Mouse (Mus musculus): ENCODE measurements around the gene Gm28042. TPM values are rescaled to one million over a fixed set of nuclear protein-coding genes. Genes with fewer than 3 reads are reported as not detected.
A peak's percentile ranks its signal among the peaks of the same experiment; 100 is the strongest.

Gm28042 gene
- polyA plus RNA-seq, 1 experiment from 2014 or later, result 2.4 TPM

DNA sequence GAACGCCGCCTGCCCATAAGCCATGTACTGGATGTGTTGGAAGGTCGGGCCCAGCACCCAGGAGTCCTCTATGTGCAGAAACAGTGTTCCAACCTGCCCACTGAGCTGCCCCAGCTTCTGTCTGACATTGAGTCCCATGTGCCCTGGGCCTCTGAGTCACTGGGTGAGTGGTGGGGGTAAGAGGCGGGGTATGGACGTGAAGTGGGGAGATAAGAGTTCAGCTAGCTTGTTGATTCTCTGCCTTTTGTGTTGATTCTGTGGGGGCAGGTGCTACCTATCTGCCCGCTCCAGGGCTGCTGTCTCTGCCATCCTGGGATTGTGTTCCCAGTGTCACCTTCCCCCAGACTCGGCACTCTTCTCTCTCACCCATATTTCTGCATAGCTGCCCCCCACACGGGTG, 3.1 kb downstream of the Gm28042 start:
- no peak overlapping the region for H3K9ac ChIP-seq (ENCODE audit: low read depth, low read length)
- no peak for ATAC-seq
- 84% methylated on average over 8 of the region's 8 CpGs for WGBS
- H3K9me3 ChIP-seq (ENCODE audit: control insufficient read depth, low read length), result no peaks in the 10 kb centered on the region
- no peak overlapping the region for H3K4me3 ChIP-seq (ENCODE audit: low read length)
- no peak overlapping the region for H3K27ac ChIP-seq (ENCODE audit: low read length)
- no peak overlapping the region for H3K4me2 ChIP-seq (ENCODE audit: low read depth, low read length)
- peaks cover 10% of the 10 kb centered on the region for H3K36me3 ChIP-seq (ENCODE audit: control insufficient read depth, insufficient read depth, low read length)
- peaks cover 10% of the 10 kb centered on the region for H3K4me1 ChIP-seq (ENCODE audit: control insufficient read depth, insufficient read depth, low read length)
- H3K27me3 ChIP-seq (replicated peaks; ENCODE audit: control insufficient read depth, insufficient read depth, low read length), result no peaks in the 10 kb centered on the region

DNA sequence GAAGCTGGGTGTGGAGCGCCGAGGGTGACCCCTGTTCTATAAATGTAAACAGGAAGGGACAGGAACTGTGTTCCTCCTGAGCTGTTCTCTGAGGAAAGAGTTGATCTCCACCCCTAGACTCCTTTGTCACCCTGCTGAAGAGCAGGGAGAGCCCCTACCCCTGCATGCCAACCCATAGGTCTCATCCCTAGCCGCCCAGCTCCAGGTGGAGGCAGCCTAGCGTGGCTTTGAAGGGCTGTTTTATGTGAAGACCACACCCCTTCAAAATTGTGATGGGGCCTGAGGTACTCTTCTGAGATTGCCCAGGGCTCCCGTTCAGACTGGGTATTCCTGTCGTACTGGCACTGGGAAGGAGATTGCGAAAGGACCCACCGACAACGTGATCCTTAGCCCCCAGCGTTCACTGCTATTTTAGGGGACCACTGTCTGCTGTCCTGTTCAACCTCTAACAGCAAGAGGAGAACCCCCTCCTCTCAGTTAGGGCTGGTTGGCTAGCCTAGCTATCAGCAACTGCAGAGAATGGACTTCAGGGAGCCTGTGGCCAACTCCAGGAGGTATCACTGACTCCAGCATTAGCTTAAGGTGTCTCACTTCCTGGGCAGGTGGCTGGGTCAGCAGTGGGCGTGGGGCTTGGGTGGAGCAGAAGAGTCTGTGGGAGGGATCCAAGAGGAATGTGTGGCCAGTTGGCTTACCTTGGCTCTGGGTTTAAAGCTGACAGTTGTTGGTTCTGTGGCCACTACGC, 5.6 kb downstream of the Gm28042 start, which contains the start of gene Pla2g4b:
Gene Pla2g4b, plus strand, starts transcription at position 692 of the 742 bp plus-strand sequence.
- 85% methylated on average over 12 of the region's 12 CpGs for WGBS

DNA sequence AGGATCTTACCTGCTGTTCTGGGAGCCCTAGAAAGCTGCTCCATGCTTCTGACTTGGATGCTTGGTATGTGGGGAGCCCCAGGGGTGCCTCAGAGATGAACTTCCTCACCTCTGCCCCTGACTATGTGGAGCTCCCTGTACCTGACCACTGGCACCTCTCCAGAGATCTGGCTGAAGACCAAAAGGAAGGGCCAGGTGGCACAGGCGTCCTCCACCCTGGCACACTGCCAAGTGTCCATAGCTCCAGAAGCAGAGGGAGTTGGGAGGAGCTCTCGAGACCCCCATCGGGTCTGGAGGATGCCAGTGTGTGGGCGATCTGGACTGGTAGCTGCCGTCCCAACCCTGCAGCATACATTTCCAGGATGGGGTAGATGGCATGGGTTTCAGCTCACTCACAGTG, 6.4 kb downstream of the Gm28042 start:
- Histone ChIP-seq H3K9ac (ENCODE audit: low read depth, low read length) (no peak overlapping the region), H3K4me1 (ENCODE audit: control insufficient read depth, insufficient read depth, low read length) (no peaks in the 10 kb centered on the region), H3K27me3 (replicated peaks; ENCODE audit: control insufficient read depth, insufficient read depth, low read length) (no peaks in the 10 kb centered on the region), H3K27ac (ENCODE audit: low read length) (no peak overlapping the region), H3K4me3 (ENCODE audit: low read length) (no peak overlapping the region), H3K4me2 (ENCODE audit: low read depth, low read length) (no peak overlapping the region), H3K36me3 (ENCODE audit: control insufficient read depth, insufficient read depth, low read length) (peaks cover 12% of the 10 kb centered on the region), H3K9me3 (ENCODE audit: control insufficient read depth, low read length) (no peaks in the 10 kb centered on the region)
- ATAC-seq, result no peak
- WGBS, result 75% methylated on average over 5 of the region's 5 CpGs

More for the DNA sequence above, 5.6 kb downstream of the Gm28042 start, which contains the start of gene Pla2g4b:
- Histone ChIP-seq H3K4me1 (ENCODE audit: control insufficient read depth, insufficient read depth, low read length) (peaks cover 6% of the 10 kb centered on the region), H3K9ac (ENCODE audit: low read depth, low read length) (no peak within 1 kb of the TSS), H3K36me3 (ENCODE audit: control insufficient read depth, insufficient read depth, low read length) (peaks cover 12% of the 10 kb centered on the region), H3K4me3 (ENCODE audit: low read length) (no peak within 1 kb of the TSS), H3K27me3 (replicated peaks; ENCODE audit: control insufficient read depth, insufficient read depth, low read length) (no peaks in the 10 kb centered on the region), H3K27ac (ENCODE audit: low read length) (no peak within 1 kb of the TSS), H3K4me2 (ENCODE audit: low read depth, low read length) (no peak within 1 kb of the TSS), H3K9me3 (ENCODE audit: control insufficient read depth, low read length) (no peaks in the 10 kb centered on the region)
- no peak for ATAC-seq

DNA sequence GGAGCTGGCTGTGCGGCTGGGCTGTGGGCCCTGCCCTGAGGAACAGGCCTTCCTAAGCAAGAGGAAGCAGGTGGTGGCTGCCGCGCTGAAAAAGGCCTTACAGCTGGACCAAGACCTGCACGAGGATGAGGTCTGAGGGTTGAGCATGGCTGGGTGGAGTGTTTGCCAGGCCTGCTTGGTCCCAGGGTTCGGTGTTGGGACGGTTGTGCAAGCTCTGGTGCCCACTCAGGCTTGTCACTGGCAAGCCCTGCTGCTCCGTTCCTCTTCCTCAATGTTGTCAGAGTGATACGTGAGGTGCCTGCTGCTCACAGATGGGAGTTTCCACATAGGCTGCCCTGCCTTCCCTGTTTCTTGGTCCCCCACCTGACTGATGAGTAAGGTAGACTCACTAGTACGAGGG, 10.5 kb downstream of the Gm28042 start:
- Histone ChIP-seq H3K9me3 (ENCODE audit: control insufficient read depth, low read length) (no peaks in the 10 kb centered on the region), H3K27ac (ENCODE audit: low read length) (no peak overlapping the region), H3K4me1 (ENCODE audit: control insufficient read depth, insufficient read depth, low read length) (no peaks in the 10 kb centered on the region), H3K36me3 (ENCODE audit: control insufficient read depth, insufficient read depth, low read length) (peaks cover 15% of the 10 kb centered on the region; the same call in 1 of the 2 replicates), H3K27me3 (replicated peaks; ENCODE audit: control insufficient read depth, insufficient read depth, low read length) (no peaks in the 10 kb centered on the region), H3K9ac (ENCODE audit: low read depth, low read length) (no peak overlapping the region), H3K4me3 (ENCODE audit: low read length) (no peak overlapping the region), H3K4me2 (ENCODE audit: low read depth, low read length) (no peak overlapping the region)
- WGBS, result 87% methylated on average over 9 of the region's 9 CpGs
- ATAC-seq, result no peak

DNA sequence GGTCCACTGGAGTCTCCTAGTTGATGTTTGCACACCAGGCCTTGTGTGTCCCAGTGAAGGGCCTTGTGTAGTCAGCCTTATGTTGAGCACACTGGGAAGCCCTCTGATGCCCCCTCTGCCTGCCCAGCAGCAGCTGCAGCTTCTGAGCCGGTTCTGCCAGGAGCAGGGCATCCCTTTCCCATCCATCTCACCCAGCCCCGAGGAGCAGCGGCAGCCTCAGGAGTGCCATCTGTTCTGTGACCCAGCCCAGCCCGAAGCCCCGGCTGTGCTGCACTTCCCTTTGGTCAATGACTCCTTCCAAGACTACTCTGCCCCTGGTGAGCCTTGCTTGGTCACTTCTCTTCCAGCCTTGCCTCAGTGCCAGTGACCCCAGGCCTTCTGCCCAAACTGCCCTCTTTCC, 13.7 kb downstream of the Gm28042 start:
- no peak overlapping the region for H3K4me3 ChIP-seq (ENCODE audit: low read length)
- no peaks in the 10 kb centered on the region for H3K27me3 ChIP-seq (replicated peaks; ENCODE audit: control insufficient read depth, insufficient read depth, low read length)
- no peak overlapping the region for H3K27ac ChIP-seq (ENCODE audit: low read length)
- 82% methylated on average over 5 of the region's 5 CpGs for WGBS
- 0 out of 2 replicates have a peak, but pooled peaks cover 11% of the 10 kb centered on the region for H3K36me3 ChIP-seq (ENCODE audit: control insufficient read depth, insufficient read depth, low read length)
- H3K4me1 ChIP-seq (ENCODE audit: control insufficient read depth, insufficient read depth, low read length), result peaks cover 15% of the 10 kb centered on the region
- no peaks in the 10 kb centered on the region for H3K9me3 ChIP-seq (ENCODE audit: control insufficient read depth, low read length)
- ATAC-seq, result no peak
- no peak overlapping the region for H3K9ac ChIP-seq (ENCODE audit: low read depth, low read length)
- no peak overlapping the region for H3K4me2 ChIP-seq (ENCODE audit: low read depth, low read length)

DNA sequence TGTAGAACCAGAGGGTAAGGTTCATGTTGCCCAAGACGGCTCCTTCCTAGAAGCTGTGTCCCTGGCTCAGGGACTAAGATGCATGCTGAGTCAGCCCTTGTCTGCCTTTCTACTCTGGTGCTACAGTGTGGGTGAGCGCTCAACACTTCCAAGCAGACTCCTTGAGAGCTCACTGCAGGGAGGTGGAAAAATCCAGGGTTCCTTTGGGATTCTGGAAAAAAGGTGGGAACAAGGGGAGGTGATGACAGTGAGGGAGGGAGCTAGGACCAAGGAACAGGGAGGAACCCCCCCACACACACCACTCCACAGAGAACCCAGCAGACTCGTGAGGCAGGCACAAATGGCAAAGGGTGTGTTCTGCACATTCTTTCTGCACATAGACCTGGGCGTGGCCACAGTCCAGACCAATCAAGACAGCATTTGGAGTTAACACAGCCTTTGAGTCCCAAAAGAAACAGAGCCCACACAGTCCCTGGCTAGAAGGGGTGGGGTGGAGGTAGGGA, 16.9 kb downstream of the Gm28042 start:
- H3K4me2 ChIP-seq (ENCODE audit: low read depth, low read length), result no peak overlapping the region
- no peak overlapping the region for H3K4me3 ChIP-seq (ENCODE audit: low read length)
- WGBS, result 40% methylated on average over 4 of the region's 4 CpGs
- ATAC-seq, result peak; percentile 78
- H3K4me1 ChIP-seq (ENCODE audit: control insufficient read depth, insufficient read depth, low read length), result peaks cover 31% of the 10 kb centered on the region
- no peaks in the 10 kb centered on the region for H3K27me3 ChIP-seq (replicated peaks; ENCODE audit: control insufficient read depth, insufficient read depth, low read length)
- no peaks in the 10 kb centered on the region for H3K9me3 ChIP-seq (ENCODE audit: control insufficient read depth, low read length)
- no peak overlapping the region for H3K9ac ChIP-seq (ENCODE audit: low read depth, low read length)
- H3K27ac ChIP-seq (ENCODE audit: low read length), result peak overlapping the region; percentile 67
- 0 out of 2 replicates have a peak, but pooled peaks cover 11% of the 10 kb centered on the region for H3K36me3 ChIP-seq (ENCODE audit: control insufficient read depth, insufficient read depth, low read length)

DNA sequence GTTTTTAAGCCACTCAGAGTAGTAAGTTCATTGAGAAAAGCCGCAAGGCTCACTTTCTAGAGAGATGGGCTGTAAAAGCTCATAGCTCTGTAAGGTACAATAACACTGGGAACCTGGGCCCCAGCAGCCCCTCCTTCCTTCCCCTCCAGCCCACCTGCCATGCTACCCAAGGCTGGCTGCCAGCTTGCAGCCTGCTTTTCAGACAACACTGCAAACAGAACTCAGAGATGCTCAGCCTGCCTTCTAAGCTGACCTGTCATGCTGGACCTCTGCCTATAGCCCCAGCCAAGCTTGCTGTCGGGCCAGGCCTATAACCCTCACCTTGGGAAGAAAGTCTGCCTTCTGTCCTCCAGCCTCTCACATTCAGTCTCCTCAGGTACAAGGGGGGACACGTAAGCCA, 17.4 kb downstream of the Gm28042 start:
- H3K9me3 ChIP-seq (ENCODE audit: control insufficient read depth, low read length), result no peaks in the 10 kb centered on the region
- H3K27me3 ChIP-seq (replicated peaks; ENCODE audit: control insufficient read depth, insufficient read depth, low read length), result no peaks in the 10 kb centered on the region
- no peak for ATAC-seq
- 0 out of 2 replicates have a peak, but pooled peaks cover 10% of the 10 kb centered on the region for H3K36me3 ChIP-seq (ENCODE audit: control insufficient read depth, insufficient read depth, low read length)
- H3K4me2 ChIP-seq (ENCODE audit: low read depth, low read length), result no peak overlapping the region
- peak overlapping the region; percentile 67 for H3K27ac ChIP-seq (ENCODE audit: low read length)
- H3K4me3 ChIP-seq (ENCODE audit: low read length), result no peak overlapping the region
- 66% methylated on average over 3 of the region's 3 CpGs for WGBS
- peaks cover 31% of the 10 kb centered on the region for H3K4me1 ChIP-seq (ENCODE audit: control insufficient read depth, insufficient read depth, low read length)
- 0 out of 2 replicates have a peak overlapping the region, but pooled peaks have one; percentile 42 for H3K9ac ChIP-seq (ENCODE audit: low read depth, low read length)

DNA sequence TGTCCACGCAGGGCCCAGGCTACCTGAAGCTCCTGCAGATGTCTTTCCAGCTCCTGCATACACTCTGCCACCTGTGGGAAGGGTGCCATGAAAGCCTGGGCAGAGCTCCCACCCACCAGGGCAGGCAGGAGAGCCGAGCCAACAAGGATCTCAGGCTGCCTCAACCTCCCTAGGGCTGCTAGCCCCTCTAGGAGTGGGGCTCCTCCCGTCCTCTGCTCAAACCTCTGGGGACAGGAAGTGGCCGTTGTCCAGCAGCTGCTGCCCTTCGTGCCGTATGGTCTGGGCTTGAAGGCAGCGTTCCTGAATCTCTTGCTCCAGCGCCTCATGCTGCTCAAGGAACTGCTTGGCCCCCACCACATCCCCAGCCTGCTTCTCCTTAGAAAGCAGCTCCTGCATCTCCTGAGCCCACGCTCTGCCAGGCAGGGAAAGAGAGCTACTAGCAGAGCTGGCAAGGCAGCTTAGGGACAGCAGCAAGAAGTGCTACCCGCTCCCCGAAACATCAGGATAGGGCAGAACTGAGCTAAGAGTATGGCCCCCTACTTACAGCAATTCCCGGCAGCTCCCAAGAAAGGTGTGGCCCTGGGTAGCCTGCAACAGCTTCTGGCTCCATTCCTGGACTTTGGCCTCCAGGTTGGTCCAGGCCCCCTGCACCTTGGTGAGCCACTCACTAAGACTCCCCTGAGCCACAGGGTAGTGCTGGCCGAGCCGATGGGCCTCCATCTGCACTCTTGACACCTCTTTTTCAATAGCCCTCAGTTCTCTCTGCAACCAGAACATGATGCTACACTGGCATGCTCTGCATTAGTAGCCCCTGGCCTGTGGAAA, 19.4 kb downstream of the Gm28042 start:
- H3K4me2 ChIP-seq (ENCODE audit: low read depth, low read length), result peak overlapping the region; percentile 49
- peak overlapping the region; percentile 73 for H3K27ac ChIP-seq (ENCODE audit: low read length)
- no peaks in the 10 kb centered on the region for H3K9me3 ChIP-seq (ENCODE audit: control insufficient read depth, low read length)
- peak overlapping the region; percentile 32 for H3K4me3 ChIP-seq (ENCODE audit: low read length)
- H3K9ac ChIP-seq (ENCODE audit: low read depth, low read length), result peak overlapping the region; percentile 63
- H3K27me3 ChIP-seq (replicated peaks; ENCODE audit: control insufficient read depth, insufficient read depth, low read length), result no peaks in the 10 kb centered on the region
- H3K36me3 ChIP-seq (ENCODE audit: control insufficient read depth, insufficient read depth, low read length), result 0 out of 2 replicates have a peak, but pooled peaks cover under 1% of the 10 kb centered on the region
- 49% methylated on average over 14 of the region's 14 CpGs for WGBS
- peak; percentile 82 for ATAC-seq
- peaks cover 31% of the 10 kb centered on the region for H3K4me1 ChIP-seq (ENCODE audit: control insufficient read depth, insufficient read depth, low read length)

DNA sequence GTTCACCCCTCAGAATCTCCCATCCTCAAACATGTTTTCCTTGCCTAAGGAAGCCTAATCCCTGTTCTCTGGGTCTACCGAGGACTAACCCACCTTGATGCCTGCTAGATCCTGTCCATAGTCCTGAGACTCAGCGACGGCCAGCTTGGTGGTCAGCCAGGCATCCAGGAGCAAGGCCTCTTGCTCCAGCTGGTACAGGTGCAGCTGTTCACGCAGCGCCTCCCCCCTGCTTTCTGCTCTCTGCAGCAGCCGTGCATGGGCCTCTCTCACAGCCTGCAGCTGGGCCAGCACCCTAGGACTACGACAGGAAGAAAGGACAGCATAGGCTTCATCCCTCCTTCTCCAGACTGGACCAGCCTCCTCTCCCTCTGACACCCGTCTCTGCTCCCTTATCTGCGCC, 20.9 kb downstream of the Gm28042 start:
- H3K27ac ChIP-seq (ENCODE audit: low read length), result no peak overlapping the region
- no peak overlapping the region for H3K4me3 ChIP-seq (ENCODE audit: low read length)
- no peak overlapping the region; the same call in 1 of the 2 replicates for H3K9ac ChIP-seq (ENCODE audit: low read depth, low read length)
- H3K4me2 ChIP-seq (ENCODE audit: low read depth, low read length), result no peak overlapping the region
- WGBS, result 75% methylated on average over 9 of the region's 9 CpGs
- no peaks in the 10 kb centered on the region for H3K9me3 ChIP-seq (ENCODE audit: control insufficient read depth, low read length)
- H3K4me1 ChIP-seq (ENCODE audit: control insufficient read depth, insufficient read depth, low read length), result peaks cover 31% of the 10 kb centered on the region
- no peaks in the 10 kb centered on the region for H3K27me3 ChIP-seq (replicated peaks; ENCODE audit: control insufficient read depth, insufficient read depth, low read length)
- H3K36me3 ChIP-seq (ENCODE audit: control insufficient read depth, insufficient read depth, low read length), result no peaks in the 10 kb centered on the region
- ATAC-seq, result no peak
